Comparison of ENCODE assay signal across 8 mouse cellular contexts in genomic region chr17:22360572-22360971, GRCm38 (mm10). TPM values are rescaled to one million over a fixed set of nuclear protein-coding genes. Genes with fewer than 3 reads are reported as not detected.
A peak's percentile ranks its signal among the peaks of the same experiment; 100 is the strongest.
DNase-seq lines count a peak whose midpoint lies in the region; ATAC-seq and TF ChIP-seq lines count a peak whose summit lies in the region.

No protein-coding gene starts in this region.

- peak overlapping the region; percentile 64 for H3K4me2 ChIP-seq in forebrain, embryonic 16.5 days (ENCODE audit: low read length)
- peak overlapping the region; percentile 59 for H3K4me2 ChIP-seq in liver, postnatal 0 days (ENCODE audit: low read depth, low read length)

- no peaks in the 10 kb centered on the region for H3K27me3 ChIP-seq in MEL (ENCODE audit: control insufficient read depth in 1 of 2, insufficient read depth in 2 of 2, low read length in 2 of 2)
- no peaks in the 10 kb centered on the region for H3K27me3 ChIP-seq in forebrain, embryonic 16.5 days (replicated peaks; ENCODE audit: control insufficient read depth, insufficient read depth, low read length)
- H3K27me3 ChIP-seq in liver, postnatal 0 days (ENCODE audit: insufficient read depth, low read length) = no peaks in the 10 kb centered on the region

- no peaks in the 10 kb centered on the region; the same call in 1 of the 2 replicates for H3K9me3 ChIP-seq in MEL (replicated peaks; ENCODE audit: insufficient read depth, low read length)
- peaks cover 6% of the 10 kb centered on the region; the same call in 1 of the 2 replicates for H3K9me3 ChIP-seq in forebrain, embryonic 16.5 days (ENCODE audit: control insufficient read depth, low read length)
- peaks cover 6% of the 10 kb centered on the region; the same call in 1 of the 2 replicates for H3K9me3 ChIP-seq in liver, postnatal 0 days (ENCODE audit: low read length)

- TF ChIP-seq CTCF in MEL (IDR thresholded peaks at IDR 0.05 in 2 of 3, conservative IDR thresholded peaks at IDR 0.05 in 1 of 3; ENCODE audit: control insufficient read depth in 1 of 3, insufficient read depth in 1 of 3, low read depth in 2 of 3, low read length in 3 of 3, poor library complexity in 1 of 3, severe bottlenecking in 1 of 3) = no peak
- TF ChIP-seq CTCF in liver, postnatal 0 days (IDR thresholded peaks at IDR 0.05; ENCODE audit: low read depth) = no peak

- TF ChIP-seq POLR2A in MEL (IDR thresholded peaks at IDR 0.05; ENCODE audit: control insufficient read depth in 1 of 2, insufficient read depth in 1 of 2, low read depth in 1 of 2, low read length in 2 of 2, poor library complexity in 1 of 2) = no peak

- peaks cover 17% of the 10 kb centered on the region for H3K79me2 ChIP-seq in MEL (ENCODE audit: control insufficient read depth, insufficient read depth, low read length, poor library complexity)

- WGBS in forebrain, embryonic 16.5 days = 28% methylated on average over 5 of the region's 5 CpGs
- WGBS in liver, postnatal 0 days (ENCODE audit: insufficient replicate concordance) = 23% methylated on average over 5 of the region's 5 CpGs

- ATAC-seq in forebrain, embryonic 16.5 days = peak; percentile 14; the same call in 1 of the 2 replicates
- ATAC-seq in liver, postnatal 0 days = no peak

- H3K9ac ChIP-seq in MEL (ENCODE audit: control insufficient read depth, low read depth, low read length, poor library complexity, severe bottlenecking) = peak overlapping the region; percentile 73
- peak overlapping the region; percentile 26; the same call in 1 of the 2 replicates for H3K9ac ChIP-seq in forebrain, embryonic 16.5 days (replicated peaks; ENCODE audit: low read depth, low read length)
- H3K9ac ChIP-seq in liver, postnatal 0 days (replicated peaks) = peak overlapping the region; percentile 82

- H3K4me3 ChIP-seq in MEL (ENCODE audit: control insufficient read depth in 1 of 2, insufficient read depth in 1 of 2, low read depth in 2 of 2, low read length in 2 of 2) = peak overlapping the region; percentile 71 to 99
- peak overlapping the region; percentile 64 for H3K4me3 ChIP-seq in forebrain, embryonic 16.5 days (replicated peaks; ENCODE audit: low read length)
- H3K4me3 ChIP-seq in liver, postnatal 0 days (ENCODE audit: low read depth, low read length) = peak overlapping the region; percentile 67

- peaks cover 3 to 5% of the 10 kb centered on the region in 2 experiments; a peak in 3 of 4 replicates for H3K36me3 ChIP-seq in MEL (ENCODE audit: control insufficient read depth in 1 of 2, insufficient read depth in 2 of 2, low read length in 2 of 2)
- peaks cover 4% of the 10 kb centered on the region; the same call in 1 of the 2 replicates for H3K36me3 ChIP-seq in forebrain, embryonic 16.5 days (ENCODE audit: control insufficient read depth, insufficient read depth)
- H3K36me3 ChIP-seq in liver, postnatal 0 days (replicated peaks; ENCODE audit: insufficient read depth, low read length) = no peaks in the 10 kb centered on the region

- no peak for TF ChIP-seq RAD21 in MEL (IDR thresholded peaks at IDR 0.05; ENCODE audit: low read depth, low read length)

- H3K4me1 ChIP-seq in MEL (ENCODE audit: control insufficient read depth in 1 of 2, insufficient read depth in 2 of 2, low read length in 2 of 2) = peaks cover 2 to 6% of the 10 kb centered on the region in 2 experiments; a peak in 3 of 4 replicates
- peaks cover 14% of the 10 kb centered on the region for H3K4me1 ChIP-seq in forebrain, embryonic 16.5 days (replicated peaks; ENCODE audit: control insufficient read depth, insufficient read depth, low read length)
- H3K4me1 ChIP-seq in liver, postnatal 0 days (ENCODE audit: insufficient read depth) = peaks cover 11% of the 10 kb centered on the region

- TF ChIP-seq EP300 in MEL (IDR thresholded peaks at IDR 0.05; ENCODE audit: low read depth in 1 of 2, low read length in 2 of 2) = no peak
- TF ChIP-seq EP300 in liver, postnatal 0 days (IDR thresholded peaks at IDR 0.05; ENCODE audit: low read depth) = no peak

- peak overlapping the region; percentile 11; the same call in 1 of the 2 replicates for H3K27ac ChIP-seq in MEL (ENCODE audit: control insufficient read depth, low read depth, low read length)
- no peak overlapping the region for H3K27ac ChIP-seq in forebrain, embryonic 16.5 days (ENCODE audit: low read length)
- H3K27ac ChIP-seq in liver, postnatal 0 days (ENCODE audit: low read depth) = 0 out of 2 replicates have a peak overlapping the region, but pooled peaks have one; percentile 78

- peak; percentile 6 for DNase-seq in cerebellum, adult 9-10 months
- DNase-seq in cerebellum, adult 8-10 months = no peak
- DNase-seq in MEL (ENCODE audit: low read depth, low spot score) = peak; percentile 69
- no peak for DNase-seq in liver, postnatal 0 days
- no peak for DNase-seq in adrenal gland, postnatal 14 days
- no peak for DNase-seq in adrenal gland, postnatal 4 days (ENCODE audit: low spot score in 2 of 2)
- no peak for DNase-seq in layer of hippocampus, postnatal 14 days (ENCODE audit: low spot score in 2 of 2)

TF ChIP-seq in MEL, 35 proteins besides CTCF, POLR2A, EP300 and RAD21:
- TF ChIP-seq HCFC1 (IDR thresholded peaks at IDR 0.05; ENCODE audit: low read depth, low read length) = no peak
- no peak for TF ChIP-seq NRF1 (IDR thresholded peaks at IDR 0.05; ENCODE audit: insufficient read depth, low read depth, low read length, poor library complexity, severe bottlenecking)
- TF ChIP-seq KAT2A (conservative IDR thresholded peaks at IDR 0.05; ENCODE audit: low read depth, low read length) = no peak
- TF ChIP-seq E2F4 (IDR thresholded peaks at IDR 0.05; ENCODE audit: borderline replicate concordance, low read depth, low read length) = no peak
- TF ChIP-seq MAX (IDR thresholded peaks at IDR 0.05; ENCODE audit: low read length) = no peak
- TF ChIP-seq MAZ (IDR thresholded peaks at IDR 0.05; ENCODE audit: low read depth, low read length) = no peak
- no peak for TF ChIP-seq POLR2AphosphoS2 (IDR thresholded peaks at IDR 0.05; ENCODE audit: low read length)
- TF ChIP-seq ZMIZ1 (IDR thresholded peaks at IDR 0.05; ENCODE audit: low read depth, low read length) = no peak
- TF ChIP-seq TCF12 (IDR thresholded peaks at IDR 0.05; ENCODE audit: low read depth, low read length) = no peak
- no peak for TF ChIP-seq GATA1 (IDR thresholded peaks at IDR 0.05; ENCODE audit: low read depth, low read length)
- no peak for TF ChIP-seq MAFK (IDR thresholded peaks at IDR 0.05; ENCODE audit: borderline replicate concordance, low read depth, low read length)
TF ChIP-seq in MEL: peak in this region for 0.

RNA-seq across cellular contexts. Expression of gene Zfp944, which starts 0.6 kb away (rescaled TPM):
- total RNA-seq in MEL (2012; rRNA removed) = 4.1 TPM in 2 replicates
- 1 to 10 TPM in 1 of 2 experiments, not detected in 1; 4.0 TPM for polyA plus RNA-seq in MEL (2012; ENCODE audit: insufficient read depth in 1 of 2, insufficient read length in 2 of 2, low read depth in 1 of 2, low replicate concordance in 2 of 2, missing spikeins in 1 of 2)
- 20.9 and 24.5 TPM in 2 replicates for polyA plus RNA-seq in forebrain, embryonic 16.5 days (2015; fragmentation: Nextera tagmentation; extraction: Ambion mirVana)
- 4.2 and 4.7 TPM in 2 replicates for polyA plus RNA-seq in liver, postnatal 0 days (2015; fragmentation: Nextera tagmentation; extraction: Ambion mirVana)
- 6.5 and 7.8 TPM in 2 replicates for total RNA-seq in adrenal gland, postnatal 14 days (2021)
- total RNA-seq in adrenal gland, postnatal 4 days (2021) = 1 to 10 TPM; 8.2 to 9.9 TPM
- 10 to 100 TPM; 10.3 to 11.0 TPM for total RNA-seq in layer of hippocampus, postnatal 14 days (2021)

RNA-seq across cellular contexts. Expression of gene Zfp758, which starts 0.7 kb away (rescaled TPM):
- 2.7 and 2.8 TPM in 2 replicates for total RNA-seq in MEL (2012; rRNA removed)
- 1 to 10 TPM in 1 of 2 experiments, not detected in 1; 1.1 TPM for polyA plus RNA-seq in MEL (2012; ENCODE audit: insufficient read depth in 1 of 2, insufficient read length in 2 of 2, low read depth in 1 of 2, low replicate concordance in 2 of 2, missing spikeins in 1 of 2)
- polyA plus RNA-seq in forebrain, embryonic 16.5 days (2015; fragmentation: Nextera tagmentation; extraction: Ambion mirVana) = 9.7 and 10.2 TPM in 2 replicates
- polyA plus RNA-seq in liver, postnatal 0 days (2015; fragmentation: Nextera tagmentation; extraction: Ambion mirVana) = 3.5 and 3.7 TPM in 2 replicates
- total RNA-seq in adrenal gland, postnatal 14 days (2021) = 9.2 and 9.7 TPM in 2 replicates
- 10 to 100 TPM; 10.9 to 11.1 TPM for total RNA-seq in adrenal gland, postnatal 4 days (2021)
- 10 to 100 TPM; 10.5 to 11.2 TPM for total RNA-seq in layer of hippocampus, postnatal 14 days (2021)

RNA-seq across cellular contexts. Expression of gene CT030661.1, which starts 45.9 kb away (rescaled TPM):
- 6.0 and 7.0 TPM in 2 replicates for total RNA-seq in MEL (2012; rRNA removed)
- polyA plus RNA-seq in MEL (2012; ENCODE audit: insufficient read depth in 1 of 2, insufficient read length in 2 of 2, low read depth in 1 of 2, low replicate concordance in 2 of 2, missing spikeins in 1 of 2) = 1 to 10 TPM in 1 of 2 experiments, not detected in 1; 4.1 TPM
- 13.4 and 15.8 TPM in 2 replicates for polyA plus RNA-seq in forebrain, embryonic 16.5 days (2015; fragmentation: Nextera tagmentation; extraction: Ambion mirVana)
- polyA plus RNA-seq in liver, postnatal 0 days (2015; fragmentation: Nextera tagmentation; extraction: Ambion mirVana) = 3.0 and 3.2 TPM in 2 replicates
- 9.4 and 11.2 TPM in 2 replicates for total RNA-seq in adrenal gland, postnatal 14 days (2021)
- total RNA-seq in adrenal gland, postnatal 4 days (2021) = 10 to 100 TPM; 16.2 to 17.4 TPM
- 10 to 100 TPM; 10.8 to 11.8 TPM for total RNA-seq in layer of hippocampus, postnatal 14 days (2021)

Comparison
In these comparisons a context has a peak if more than half of its experiments do, and no peak if none do; other contexts are left out.
1. DNase-seq: peak in cerebellum, adult 9-10 months (single experiment) and MEL (single experiment); none in cerebellum, adult 8-10 months (single experiment), liver, postnatal 0 days (single experiment), adrenal gland, postnatal 14 days (single experiment), adrenal gland, postnatal 4 days (0 of 2) and layer of hippocampus, postnatal 14 days (0 of 2).
2. H3K9ac ChIP-seq: peak in every context shown above with its lines; median percentile 82 in liver, postnatal 0 days; 73 in MEL; 26 in forebrain, embryonic 16.5 days.
3. Peak in every context shown above with its lines, with median percentiles within 50 percentile points of each other: H3K4me3 ChIP-seq.